9 mouse cellular contexts compared by ENCODE assay signal in genomic region chr19:14449738-14450137, GRCm38 (mm10).
DNase-seq lines count a peak whose midpoint lies in the region; ATAC-seq and TF ChIP-seq lines count a peak whose summit lies in the region.
"Had no signal": no experiment of that assay in that cellular context is flagged by ENCODE, and none has a peak within 500 bp of the region (broad histone marks: within the 10 kb centered on the region; RNA-seq: fewer than 3 reads in every experiment).

No protein-coding gene starts in this region.

- peaks cover 12% of the 10 kb centered on the region; the same call in 1 of the 2 replicates for H3K36me3 ChIP-seq in stomach, postnatal 0 days (ENCODE audit: control insufficient read depth, insufficient read depth, low read length)
- H3K36me3 ChIP-seq in midbrain, embryonic 11.5 days (ENCODE audit: control insufficient read depth, insufficient read depth, low read length) = peaks cover 7% of the 10 kb centered on the region

- H3K4me1 ChIP-seq in stomach, postnatal 0 days (replicated peaks; ENCODE audit: control insufficient read depth, insufficient read depth) = no peaks in the 10 kb centered on the region
- 0 out of 2 replicates have a peak, but pooled peaks cover 4% of the 10 kb centered on the region for H3K4me1 ChIP-seq in midbrain, embryonic 11.5 days (ENCODE audit: control insufficient read depth, insufficient read depth, low read length)

- H3K27ac ChIP-seq in layer of hippocampus, adult 2 months = no peak overlapping the region
- no peak overlapping the region for H3K27ac ChIP-seq in stomach, postnatal 0 days (replicated peaks)
- H3K27ac ChIP-seq in midbrain, embryonic 11.5 days (ENCODE audit: low read depth, low read length) = no peak overlapping the region
- H3K27ac ChIP-seq: neural tube, embryonic 13.5 days had no signal

- ATAC-seq in stomach, postnatal 0 days (ENCODE audit: low FRiP score, low TSS enrichment) = no peak
- ATAC-seq in midbrain, embryonic 11.5 days (ENCODE audit: low FRiP score) = no peak
- no peak for ATAC-seq in erythroblast, adult 5-6 weeks (replicated peaks; ENCODE audit: low FRiP score, poor library complexity, severe bottlenecking)

- 93% methylated on average over 3 of the region's 3 CpGs for WGBS in stomach, postnatal 0 days
- WGBS in midbrain, embryonic 11.5 days = 95% methylated on average over 3 of the region's 3 CpGs

- peak; percentile 71 for TF ChIP-seq CTCF in layer of hippocampus, adult 2 months (conservative IDR thresholded peaks at IDR 0.05)
- peak; percentile 64 for TF ChIP-seq CTCF in stomach, postnatal 0 days (IDR thresholded peaks at IDR 0.05; ENCODE audit: low read depth)

- DNase-seq in layer of hippocampus, adult 2 months (ENCODE audit: low spot score in 2 of 2) = no peak
- no peak for DNase-seq in layer of hippocampus, postnatal 25 days (ENCODE audit: extremely low spot score in 1 of 2, low spot score in 1 of 2)
- DNase-seq in ZHBTc4 (ENCODE audit: low read depth, low spot score) = peak; percentile 64
- peak; percentile 27 to 60 for DNase-seq in kidney, postnatal 36 days
- DNase-seq in stomach, postnatal 0 days (ENCODE audit: low spot score) = no peak
- no peak for DNase-seq in midbrain, embryonic 11.5 days (ENCODE audit: low spot score, missing footprints)
- no peak for DNase-seq in right cerebral cortex, postnatal 36 days (ENCODE audit: low spot score in 2 of 2)

- H3K4me3 ChIP-seq in layer of hippocampus, adult 2 months = no peak overlapping the region
- no peak overlapping the region for H3K4me3 ChIP-seq in stomach, postnatal 0 days (ENCODE audit: low read depth, low read length)
- no peak overlapping the region for H3K4me3 ChIP-seq in midbrain, embryonic 11.5 days (ENCODE audit: low read depth, low read length)
- H3K4me3 ChIP-seq: neural tube, embryonic 13.5 days had no signal

- no peaks in the 10 kb centered on the region for H3K9me3 ChIP-seq in stomach, postnatal 0 days (ENCODE audit: control insufficient read depth, low read length)
- no peaks in the 10 kb centered on the region for H3K9me3 ChIP-seq in midbrain, embryonic 11.5 days (ENCODE audit: control insufficient read depth, low read length)
- H3K9me3 ChIP-seq: neural tube, embryonic 13.5 days had no signal

- no peaks in the 10 kb centered on the region for H3K27me3 ChIP-seq in stomach, postnatal 0 days (ENCODE audit: control insufficient read depth, insufficient read depth, low read length)
- H3K27me3 ChIP-seq in midbrain, embryonic 11.5 days (ENCODE audit: control insufficient read depth, insufficient read depth, low read length) = no peaks in the 10 kb centered on the region
- H3K27me3 ChIP-seq: neural tube, embryonic 13.5 days had no signal

- H3K4me2 ChIP-seq in stomach, postnatal 0 days (replicated peaks; ENCODE audit: low read depth) = no peak overlapping the region
- no peak overlapping the region for H3K4me2 ChIP-seq in midbrain, embryonic 11.5 days
- H3K4me2 ChIP-seq: neural tube, embryonic 13.5 days had no signal

- no peak overlapping the region for H3K9ac ChIP-seq in stomach, postnatal 0 days (ENCODE audit: low read length)
- no peak overlapping the region for H3K9ac ChIP-seq in midbrain, embryonic 11.5 days (ENCODE audit: low read length)
- H3K9ac ChIP-seq: neural tube, embryonic 13.5 days had no signal

- no peak for TF ChIP-seq EP300 in stomach, postnatal 0 days (optimal IDR thresholded peaks at IDR 0.05)

Comparison
In these comparisons a context has a peak if more than half of its experiments do, and no peak if none do; other contexts are left out.
1. DNase-seq: peak in ZHBTc4 (single experiment) and kidney, postnatal 36 days (2 of 2); none in layer of hippocampus, adult 2 months (0 of 2), layer of hippocampus, postnatal 25 days (0 of 2), stomach, postnatal 0 days (single experiment), midbrain, embryonic 11.5 days (single experiment) and right cerebral cortex, postnatal 36 days (0 of 2).